Mouse (Mus musculus): ENCODE measurements at regions not wholly inside any gene's neighbourhood (a gene's known extent, or its start where the extent isn't known, plus 50 kb on each side); places are given as distances from the start of the nearest gene placed in this dataset.
"Not testable (repeated sequence)": the region's sequence is repeated elsewhere in the genome, so short reads cannot be mapped to it uniquely, and the experiment has no call there.

GRCm38 (mm10) chr15:32749971-32750370, 505.4 kb downstream of the Sema5a start:
- DNase-seq: no peak

DNA sequence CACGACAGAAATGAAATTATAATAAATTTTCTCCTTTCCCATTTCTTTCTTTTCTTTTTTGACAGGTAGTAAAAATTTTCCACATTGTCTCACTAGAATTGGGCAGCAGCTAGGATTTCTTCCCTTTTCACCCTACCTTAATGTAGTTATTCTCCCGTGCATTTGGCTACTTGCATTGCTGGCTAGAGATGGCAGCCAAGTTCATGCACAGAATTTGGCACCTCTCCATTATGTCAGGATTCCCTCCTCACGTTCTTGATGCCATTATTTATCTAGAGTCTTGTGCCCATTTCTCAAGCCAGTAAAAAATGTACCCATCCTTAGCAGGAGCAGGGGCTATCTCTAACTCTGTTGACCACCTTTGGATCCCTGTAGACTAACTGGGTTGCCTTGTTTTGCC, 507.4 kb downstream of the Sema5a start:
- DNase-seq: no peak

- DNase-seq: no peak
Observed at GRCm38 (mm10) chr15:32760141-32760540, 515.5 kb downstream of the Sema5a start.

DNA sequence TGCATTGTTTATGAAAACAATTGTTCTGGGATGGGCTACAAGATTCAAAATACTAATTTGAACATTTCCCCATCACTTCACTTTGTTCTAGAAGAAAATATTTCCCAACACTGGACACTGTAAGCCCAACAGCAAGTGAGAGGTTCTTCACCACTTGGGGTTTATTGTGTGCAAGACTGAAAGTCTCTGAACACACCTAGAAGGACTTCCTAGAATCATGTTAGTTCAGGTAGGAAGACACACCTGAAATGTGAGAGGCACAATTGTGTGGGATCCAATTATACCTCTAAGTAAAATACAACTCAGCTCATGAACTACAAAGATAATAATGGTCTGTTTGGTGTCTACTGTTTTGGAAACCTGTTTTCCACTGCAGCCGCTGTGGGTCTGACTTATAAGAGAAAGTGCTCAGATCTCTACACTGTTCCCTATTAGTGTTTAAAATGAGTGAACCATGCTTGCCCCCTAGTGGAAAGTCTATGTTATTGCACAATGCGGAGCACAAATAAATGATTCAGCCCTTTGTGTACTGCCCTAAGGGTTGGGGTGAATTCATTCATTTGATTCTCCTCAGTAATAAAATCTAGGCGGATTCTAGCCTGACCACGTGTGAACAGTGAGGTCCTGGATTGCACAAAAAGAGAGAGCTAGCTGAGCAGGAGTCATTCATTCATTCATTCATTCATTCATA, 521.5 kb downstream of the Sema5a start:
- DNase-seq: peak; percentile 18

DNA sequence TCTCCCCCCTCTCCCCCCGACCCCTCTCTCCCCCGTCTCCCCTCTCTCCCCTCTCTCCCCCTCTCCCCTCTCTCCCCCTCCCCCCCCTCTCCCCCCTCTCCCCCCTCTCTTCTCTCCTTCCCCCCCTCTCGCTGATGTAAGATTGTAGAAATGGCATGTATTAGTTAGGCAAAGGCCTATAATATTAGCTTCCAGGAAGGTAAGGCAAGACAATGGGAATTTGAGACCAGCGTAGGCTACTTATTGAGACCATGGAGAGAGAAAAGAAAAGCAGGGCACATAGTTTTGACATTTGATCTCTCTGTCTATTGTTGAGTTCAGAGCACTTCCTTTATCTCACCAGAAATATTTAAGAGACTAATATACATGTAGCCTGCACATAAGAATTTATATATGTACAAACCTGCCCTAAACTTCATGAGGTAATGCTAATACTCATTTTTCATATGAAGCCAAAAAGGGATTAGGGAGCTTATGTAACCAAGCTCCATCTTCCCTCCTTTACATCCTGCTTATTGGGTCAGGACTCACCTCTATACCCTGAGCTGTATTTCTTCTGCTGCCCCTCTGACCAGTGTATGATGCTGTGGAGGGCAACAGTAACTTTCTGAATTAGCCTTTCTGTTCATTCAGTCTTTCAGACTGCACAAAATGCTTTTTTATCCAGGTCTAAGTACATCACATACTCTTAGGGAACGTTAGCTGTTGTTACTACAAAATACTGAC, 522.3 kb downstream of the Sema5a start:
- no peak for DNase-seq

- not testable (repeated sequence) for DNase-seq
Observed at GRCm38 (mm10) chr15:32778226-32778598, 533.6 kb downstream of the Sema5a start.

DNA sequence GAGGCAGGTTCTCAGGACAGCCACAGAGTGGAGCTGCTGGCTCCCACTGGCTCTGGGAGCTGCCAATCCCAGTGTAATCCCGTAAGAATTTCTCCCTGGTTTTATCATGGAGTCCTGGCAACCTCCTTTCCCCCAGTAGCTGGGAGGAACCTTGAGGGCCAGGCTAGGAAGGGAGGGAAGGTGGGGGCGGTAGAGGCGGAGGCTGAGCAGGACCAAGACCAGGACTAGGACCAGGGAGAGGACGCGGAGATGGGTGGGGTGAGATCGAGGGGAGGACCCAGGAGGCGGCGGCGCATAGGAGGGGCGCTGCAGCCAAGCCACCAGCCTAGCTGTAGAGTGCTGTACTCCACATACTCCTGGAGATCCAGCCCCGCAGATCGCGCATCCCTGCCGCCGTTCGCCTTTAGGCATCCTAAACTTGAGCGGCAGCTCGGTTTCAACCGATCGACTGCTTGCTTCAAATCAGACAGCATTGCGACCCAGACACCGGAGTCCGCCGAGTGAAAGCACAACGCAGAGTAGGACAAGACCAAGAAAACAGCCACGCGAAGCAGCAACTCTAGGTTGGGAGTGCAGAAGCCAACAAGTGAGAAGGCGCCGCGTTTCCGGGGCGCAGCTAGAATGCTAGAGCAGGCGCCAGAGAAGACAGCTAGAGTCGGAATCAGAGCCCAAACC, 534.1 kb downstream of the Sema5a start:
- DNase-seq: peak; percentile 74

GRCm38 (mm10) chr15:32779274-32779615, 534.6 kb downstream of the Sema5a start:
- not testable (repeated sequence) for DNase-seq

GRCm38 (mm10) chr15:32781609-32782008, 537.0 kb downstream of the Sema5a start:
- DNase-seq: not testable (repeated sequence)

DNA sequence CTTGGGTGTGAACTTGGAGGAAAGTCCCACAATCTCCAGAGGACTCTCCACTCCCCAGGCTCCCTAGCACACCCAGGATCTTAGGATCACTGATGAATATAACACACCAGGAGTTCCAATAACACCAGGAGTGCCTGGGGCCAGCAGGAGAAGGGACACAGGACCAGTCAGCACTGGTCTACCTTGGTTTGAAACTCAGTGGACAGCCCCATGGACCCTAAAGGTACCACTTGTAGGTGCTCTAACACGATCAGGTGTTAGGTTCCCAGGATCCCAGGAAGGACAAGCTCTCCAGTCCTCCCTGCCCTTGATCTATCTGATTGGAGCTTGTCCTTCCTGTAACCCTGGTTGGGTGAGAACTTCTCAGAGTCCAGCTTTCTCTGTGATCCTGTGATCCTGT, 554.6 kb downstream of the Sema5a start:
- DNase-seq: no peak

DNA sequence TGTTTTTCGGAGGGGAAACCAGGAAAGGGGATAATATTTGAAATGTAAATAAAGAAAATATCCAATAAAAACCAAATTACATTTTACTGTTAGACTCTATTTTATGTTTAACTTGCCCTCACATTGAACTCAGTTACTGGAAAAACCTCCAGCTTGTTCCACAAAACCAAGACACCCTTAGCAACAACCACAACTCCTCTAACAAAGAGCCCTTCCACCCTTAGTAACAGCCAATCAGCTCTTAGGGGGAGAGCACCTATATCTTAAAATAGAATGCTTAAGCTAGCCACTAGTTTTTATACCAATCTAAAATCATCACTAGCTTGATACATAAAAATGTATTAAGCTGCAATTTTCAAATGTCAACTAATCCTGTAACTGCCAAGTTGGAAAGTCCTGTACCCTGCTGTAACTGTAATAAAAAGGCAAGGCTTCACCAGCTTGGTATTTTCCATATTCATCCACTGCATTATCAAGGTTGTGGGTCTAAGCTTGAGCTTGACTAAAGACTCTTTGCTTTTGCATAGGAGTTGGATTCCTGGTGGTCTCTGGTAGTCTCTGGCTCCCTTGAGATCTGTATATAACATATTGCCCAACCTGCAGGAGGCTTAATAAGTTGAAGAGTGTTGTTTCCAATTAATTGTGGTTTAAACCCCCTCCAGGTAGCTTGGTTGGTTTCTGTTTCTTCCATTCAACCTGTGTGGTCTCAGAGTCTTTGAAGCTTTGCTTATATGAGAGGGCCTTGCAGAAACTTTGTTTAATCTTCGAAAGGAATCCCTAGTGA, 566.4 kb downstream of the Sema5a start:
- DNase-seq: no peak

GRCm38 (mm10) chr15:32839966-32840365, 595.4 kb downstream of the Sema5a start:
- no peak for DNase-seq
